Mouse (Mus musculus) brain, embryonic 14.5 days (tissue): ENCODE results near the gene Rasl11a.

Experiments used
- CTCF ChIP-seq: fragments of 200-500 bp; IDR thresholded peaks from 2 replicates; pipeline ENCODE4 v1.5.1; 2012; ENCODE audit warnings: inconsistent platforms, mild to moderate bottlenecking, moderate library complexity, borderline replicate concordance; ENCODE audit not compliant: insufficient read depth, insufficient read length; ENCODE audit errors: extremely low read depth
- POLR2A ChIP-seq: fragments of 200-500 bp; IDR thresholded peaks from 2 replicates; pipeline ENCODE4 v1.6.1; 2012; ENCODE audit warnings: mild to moderate bottlenecking, inconsistent platforms, borderline replicate concordance; ENCODE audit not compliant: poor library complexity, insufficient read depth, insufficient read length, severe bottlenecking; ENCODE audit errors: extremely low read depth

DNA sequence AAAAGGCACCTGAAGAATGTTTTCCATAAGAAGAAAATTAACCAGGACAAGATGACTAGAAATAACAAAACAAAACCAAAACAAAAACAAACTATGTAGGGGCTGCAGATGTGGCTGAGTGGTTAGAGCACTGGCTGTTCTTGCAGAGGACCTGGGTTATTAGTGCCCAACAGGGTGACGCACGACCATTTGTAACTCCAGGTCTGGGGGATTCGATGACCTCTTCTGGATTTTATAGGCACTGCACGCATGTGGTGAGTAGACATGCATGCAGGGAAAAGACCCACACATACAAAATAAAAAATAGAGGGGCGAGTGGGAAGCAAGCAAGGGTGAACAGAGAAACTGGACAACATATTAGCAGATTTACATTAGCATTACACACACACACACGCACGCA, 38.2 kb downstream of the Rasl11a start:
- no peak for TF ChIP-seq POLR2A
- TF ChIP-seq CTCF, result peak; percentile 3; the same call in 1 of the 2 replicates
